Mouse (Mus musculus) liver, postnatal 0 days (tissue): ENCODE measurements around the gene Tulp3. TPM values are rescaled to one million over a fixed set of nuclear protein-coding genes. Genes with fewer than 3 reads are reported as not detected.

Experiments
- ATAC-seq: fragments of 200-750 bp; cut with Nextera tagmentation; 2 replicates; pipeline ENCODE4 v1.8.0; 2017; ENCODE audit warnings: mild to moderate bottlenecking, moderate library complexity
- DNase-seq: peaks from one replicate; pipeline ENCODE4 v3.0.0-alpha.2; 2016
- H3K27ac ChIP-seq: fragments of 300-500 bp; sonication (generic); 2 replicates; pipeline ENCODE4 v1.5.1; 2014; ENCODE audit warnings: antibody characterized with exemption, moderate library complexity, mild to moderate bottlenecking, low read depth
- H3K27me3 ChIP-seq: fragments of 300-500 bp; sonication (generic); 2 replicates; pipeline ENCODE4 v1.6.1; 2014; ENCODE audit warnings: low read length, control low read depth, mixed read lengths; ENCODE audit not compliant: insufficient read depth
- H3K36me3 ChIP-seq: fragments of 300-500 bp; sonication (generic); replicated peaks from 2 replicates; pipeline ENCODE4 v1.6.1; 2014; ENCODE audit warnings: mild to moderate bottlenecking, control low read depth, low read length, moderate library complexity, mixed read lengths; ENCODE audit not compliant: insufficient read depth
- H3K4me1 ChIP-seq: fragments of 300-500 bp; sonication (generic); 2 replicates; pipeline ENCODE4 v1.6.1; 2014; ENCODE audit warnings: antibody characterized with exemption, mild to moderate bottlenecking, control low read depth; ENCODE audit not compliant: insufficient read depth
- H3K4me2 ChIP-seq: fragments of 300-500 bp; sonication (generic); 2 replicates; pipeline ENCODE4 v1.6.1; 2014; ENCODE audit warnings: low read depth, mild to moderate bottlenecking, low read length, moderate library complexity, mixed read lengths
- H3K4me3 ChIP-seq: fragments of 300-500 bp; sonication (generic); 2 replicates; pipeline ENCODE4 v1.5.1; 2014; ENCODE audit warnings: low read depth, low read length
- H3K9ac ChIP-seq: fragments of 300-500 bp; sonication (generic); replicated peaks from 2 replicates; pipeline ENCODE4 v1.6.1; 2014; ENCODE audit warnings: mild to moderate bottlenecking, moderate library complexity
- H3K9me3 ChIP-seq: fragments of 300-500 bp; sonication (generic); 2 replicates; pipeline ENCODE4 v1.6.1; 2016; ENCODE audit warnings: mild to moderate bottlenecking, control low read depth, low read length, mixed read lengths
- CTCF ChIP-seq: sonication (generic); IDR thresholded peaks from 2 replicates; pipeline ENCODE4 v1.5.1; 2016; ENCODE audit warnings: antibody characterized with exemption, low read depth
- EP300 ChIP-seq: IDR thresholded peaks from 2 replicates; pipeline ENCODE4 v1.6.1; 2016; ENCODE audit warnings: antibody characterized with exemption, low read depth, mild to moderate bottlenecking
- WGBS: fragments of 180-500 bp; shearing (Covaris S2); extraction: QIAGEN DNeasy Blood & Tissue Kit; methylation state at CpG from one replicate; pipeline ENCODE4 v1.1.7; 2014; ENCODE audit not compliant: insufficient replicate concordance; 5-methylcytosine and 5-hydroxymethylcytosine counted together
- polyA plus RNA-seq: library from polyadenylated mRNA; unstranded; fragments of >200 nt; fragmentation: Nextera tagmentation; extraction: Ambion mirVana; gene quantifications from 2 replicates; pipeline ENCODE4 v1.2.1, GENCODE M21; 2015

The Tulp3 gene
- polyA plus RNA-seq, 1 experiment from 2014 or later, result 1.2 TPM

DNA sequence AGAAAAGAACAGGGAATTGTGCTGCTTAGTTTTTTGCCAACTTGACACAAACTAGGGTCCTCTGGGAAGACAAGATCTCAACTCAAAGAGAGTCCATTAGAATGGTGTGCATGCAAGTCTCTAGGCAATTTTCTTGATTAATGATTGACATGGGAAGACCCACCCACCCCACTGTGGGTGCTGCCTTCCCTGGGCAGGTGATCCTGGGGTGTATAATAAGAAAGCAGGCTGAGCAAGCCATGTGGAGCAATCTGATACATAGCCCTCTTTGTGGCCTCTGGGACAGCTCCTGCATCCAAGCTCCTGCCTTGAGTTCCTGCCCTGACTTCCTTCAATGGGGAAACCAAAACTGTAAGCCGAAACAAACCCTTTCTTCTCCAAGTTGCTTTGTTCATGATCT is 82.1 kb downstream of the Tulp3 start:
- Histone ChIP-seq H3K4me1 (peaks cover 8% of the 10 kb centered on the region; the same call in 1 of the 2 replicates), H3K9me3 (no peaks in the 10 kb centered on the region), H3K9ac (no peak overlapping the region), H3K36me3 (no peaks in the 10 kb centered on the region), H3K4me2 (no peak overlapping the region), H3K27ac (no peak overlapping the region), H3K27me3 (no peaks in the 10 kb centered on the region), H3K4me3 (no peak overlapping the region)
- ATAC-seq, result no peak
- no peak for DNase-seq
- 81% methylated on average over 1 of the region's 1 CpGs for WGBS
- TF ChIP-seq EP300 (no peak), CTCF (no peak)

DNA sequence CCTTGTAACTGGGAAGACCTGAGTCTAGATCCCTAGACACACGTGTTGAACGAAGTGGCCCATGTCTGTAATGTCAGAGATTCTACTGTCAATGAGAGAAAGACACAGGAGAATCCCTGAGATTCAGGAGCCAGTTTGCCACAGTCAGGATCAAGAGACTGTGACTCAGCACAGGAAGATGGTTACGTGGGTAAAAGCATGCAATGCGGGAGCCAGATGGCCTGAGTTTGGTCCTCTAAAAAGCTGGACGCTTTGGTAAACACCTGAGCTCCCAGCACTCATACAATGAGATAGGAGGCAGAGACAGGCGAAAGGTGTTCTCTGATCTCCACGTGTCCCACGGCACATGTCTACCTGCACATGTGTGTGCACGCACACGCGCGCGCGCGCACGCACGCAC is 82.9 kb downstream of the Tulp3 start:
- Histone ChIP-seq H3K9ac (no peak overlapping the region), H3K27me3 (no peaks in the 10 kb centered on the region), H3K9me3 (no peaks in the 10 kb centered on the region), H3K4me3 (no peak overlapping the region), H3K36me3 (no peaks in the 10 kb centered on the region), H3K4me2 (no peak overlapping the region), H3K27ac (no peak overlapping the region), H3K4me1 (peaks cover 6% of the 10 kb centered on the region; the same call in 1 of the 2 replicates)
- no peak for TF ChIP-seq CTCF
- TF ChIP-seq EP300, result no peak
- no peak for ATAC-seq
- DNase-seq, result no peak
- WGBS, result 92% methylated on average over 17 of the region's 17 CpGs

Other genes with a start within 250 kb of the Tulp3 start
- gene Tspan9, start 212.3 kb downstream of the Tulp3 start, polyA plus RNA-seq, result 17.7 and 19.6 TPM in 2 replicates
- gene Tead4, start 55.0 kb downstream of the Tulp3 start, polyA plus RNA-seq, result 0.28 and 0.34 TPM in 2 replicates
- gene Rhno1, start 7.1 kb upstream of the Tulp3 start, polyA plus RNA-seq, result 30.0 and 31.3 TPM in 2 replicates
- gene Foxm1, start 7.1 kb upstream of the Tulp3 start, polyA plus RNA-seq, result 5.5 and 5.7 TPM in 2 replicates
- gene Tex52, start 19.6 kb upstream of the Tulp3 start, polyA plus RNA-seq, result not detected in 2 replicates
- not detected in 2 replicates for gene Gm44596, start 19.7 kb upstream of the Tulp3 start, polyA plus RNA-seq
- gene Nrip2, start 43.4 kb upstream of the Tulp3 start, polyA plus RNA-seq, result 0.42 and 0.45 TPM in 2 replicates
- 5.6 and 7.7 TPM in 2 replicates for gene Itfg2, start 69.1 kb upstream of the Tulp3 start, polyA plus RNA-seq
- 79.9 and 80.2 TPM in 2 replicates for gene Fkbp4, start 82.8 kb upstream of the Tulp3 start, polyA plus RNA-seq
- 1,244 and 1,400 TPM in 2 replicates for gene Pzp, start 170.9 kb upstream of the Tulp3 start, polyA plus RNA-seq
- gene A2ml1, start 225.8 kb upstream of the Tulp3 start, polyA plus RNA-seq, result 29.7 and 30.6 TPM in 2 replicates